Mouse (Mus musculus) gastrocnemius, postnatal 10 days (tissue): ENCODE measurements at regions not wholly inside any gene's neighbourhood (a gene's known extent, or its start where the extent isn't known, plus 50 kb on each side); places are given as distances from the start of the nearest gene placed in this dataset.

Source experiments
- DNase-seq: peaks from one replicate; pipeline ENCODE4 v3.0.0; 2021; ENCODE audit warnings: mixed read lengths

DNA sequence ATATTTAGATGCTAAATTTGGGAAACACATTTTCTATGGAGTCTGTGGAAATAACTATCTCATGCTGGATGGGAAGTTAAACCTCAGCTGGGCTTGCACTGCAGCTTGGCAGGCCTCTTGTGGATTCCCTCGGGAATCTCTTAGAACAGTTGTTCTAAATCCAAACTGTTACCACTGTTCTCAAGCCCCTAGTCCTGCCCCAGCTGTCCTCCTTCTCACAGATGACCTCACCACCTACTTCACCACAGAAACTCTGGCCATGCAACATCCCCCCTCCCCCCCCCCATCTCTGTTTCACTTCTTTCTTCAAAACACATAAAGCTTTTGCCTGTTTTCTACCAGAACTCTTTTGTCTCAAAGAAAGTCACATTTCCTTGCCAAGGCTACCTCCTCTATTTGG, 136.6 kb upstream of the Wdr44 start:
- peak; percentile 28 for DNase-seq

DNA sequence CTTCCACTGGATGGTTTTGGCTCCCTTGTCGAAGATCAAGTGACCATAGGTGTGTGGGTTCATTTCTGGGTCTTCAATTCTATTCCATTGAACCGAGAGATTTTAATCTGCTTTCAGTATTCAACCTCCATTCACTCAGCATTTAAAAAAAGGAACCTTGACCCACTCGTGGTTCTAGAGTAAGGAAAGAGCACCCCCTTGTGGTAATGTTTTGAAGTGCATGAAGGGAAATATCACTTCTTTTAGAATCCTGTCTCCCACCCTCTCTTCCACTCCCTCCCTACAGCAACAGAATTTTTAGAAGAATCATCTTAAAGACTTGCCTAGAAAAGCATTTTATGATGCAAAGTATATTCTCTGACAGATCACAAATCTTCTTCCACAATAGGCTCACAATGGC, 127.3 kb upstream of the Wdr44 start:
- peak; percentile 7 for DNase-seq
